Mouse (Mus musculus): ENCODE data around the gene Fbxo48. TPM values are rescaled to one million over a fixed set of nuclear protein-coding genes. Genes with fewer than 3 reads are reported as not detected.

The Fbxo48 gene
- polyA plus RNA-seq, 1 experiment, result 1.9 TPM

DNA sequence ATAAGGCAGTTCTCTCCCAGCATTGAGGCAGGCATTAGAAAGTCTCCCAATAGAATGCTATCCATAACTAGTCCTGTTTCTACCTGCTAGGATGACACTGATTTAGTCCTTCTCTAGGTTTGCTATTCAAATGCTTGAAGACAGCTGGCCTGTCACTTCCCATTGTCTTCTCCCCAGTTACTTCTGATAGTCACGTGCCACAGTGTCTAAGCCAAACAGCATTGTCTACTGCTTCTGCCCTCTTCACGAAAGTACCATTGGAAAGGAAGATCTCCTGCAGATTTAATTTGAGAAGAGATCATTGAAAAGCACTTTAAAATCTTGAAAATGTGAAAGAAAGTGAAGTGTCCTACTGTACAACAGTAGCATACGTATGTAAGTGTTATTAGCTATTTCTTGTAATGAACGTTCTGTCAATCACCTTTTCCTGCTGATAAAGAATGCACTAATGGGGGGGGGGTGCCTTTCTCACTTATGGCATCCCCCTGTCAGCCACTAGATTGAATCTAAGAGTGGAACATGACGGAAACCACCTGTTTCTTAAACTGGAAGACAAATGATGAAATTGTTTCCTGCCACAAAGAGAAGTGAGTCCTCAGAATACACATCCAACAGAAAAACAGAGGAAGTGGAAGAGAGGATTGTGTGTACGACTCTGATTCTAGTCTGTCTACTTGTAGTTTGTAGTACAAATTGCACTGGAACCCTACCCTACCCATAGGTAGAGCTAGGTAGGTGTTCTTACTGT, 5.1 kb downstream of the Fbxo48 start:
- TF ChIP-seq CTCF (IDR thresholded peaks at IDR 0.05; ENCODE audit: control insufficient read depth, insufficient read depth, low read length) (no peak), POLR2A (IDR thresholded peaks at IDR 0.05; ENCODE audit: borderline replicate concordance, control insufficient read depth, low read depth, low read length) (no peak)
- WGBS, result 9% methylated on average over 6 of the region's 6 CpGs
- Histone ChIP-seq H3K4me1 (ENCODE audit: control insufficient read depth, insufficient read depth, low read length) (no peaks in the 10 kb centered on the region; the same call in 1 of the 2 replicates), H3K27ac (ENCODE audit: control insufficient read depth, insufficient read depth, low read depth, low read length, poor library complexity) (no peak overlapping the region), H3K4me3 (replicated peaks; ENCODE audit: control insufficient read depth, low read depth, low read length) (no peak overlapping the region)

DNA sequence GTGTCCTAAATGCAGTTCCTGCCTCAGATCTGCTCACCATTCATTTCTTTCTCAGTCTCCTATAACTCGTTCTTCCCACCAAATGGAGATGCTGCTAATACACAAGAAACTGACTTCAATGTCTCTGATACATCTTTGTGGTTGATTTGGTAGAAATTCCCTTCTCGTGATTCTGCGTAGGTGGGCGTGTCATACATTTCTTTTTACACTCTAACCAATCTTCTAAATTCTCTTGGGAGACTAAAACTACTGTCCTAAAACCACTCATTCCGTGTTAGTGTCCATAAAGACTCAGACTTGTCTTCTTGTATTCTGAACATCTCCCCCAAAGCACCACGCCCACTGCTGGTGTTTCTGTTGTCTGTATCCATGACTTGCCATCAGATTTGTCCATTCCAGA, 5.9 kb downstream of the Fbxo48 start:
- 71% methylated on average over 6 of the region's 6 CpGs for WGBS
- H3K4me1 ChIP-seq (ENCODE audit: control insufficient read depth, insufficient read depth, low read length), result no peaks in the 10 kb centered on the region; the same call in 1 of the 2 replicates

DNA sequence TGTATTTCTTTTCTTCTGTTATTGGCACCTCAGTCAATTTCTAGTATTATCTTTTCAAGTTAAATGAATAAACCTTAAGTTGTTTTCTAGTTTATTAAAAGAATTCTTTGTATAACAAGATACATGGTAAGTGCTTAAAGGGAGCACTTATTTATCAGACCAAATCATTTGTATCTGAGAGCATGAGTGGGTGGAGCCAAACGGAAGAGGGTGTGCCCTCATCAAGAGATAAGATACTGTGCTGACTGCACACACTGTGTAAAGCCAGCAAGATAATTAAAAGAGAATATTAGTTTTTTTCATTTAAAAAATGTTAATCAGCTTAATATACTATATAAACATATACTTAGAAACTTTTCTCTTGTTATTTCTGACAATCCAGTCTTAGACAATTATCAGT, 7.3 kb downstream of the Fbxo48 start:
- Histone ChIP-seq H3K4me1 (ENCODE audit: control insufficient read depth, insufficient read depth, low read length) (no peaks in the 10 kb centered on the region; the same call in 1 of the 2 replicates), H3K27ac (ENCODE audit: control insufficient read depth, insufficient read depth, low read depth, low read length, poor library complexity) (no peak overlapping the region), H3K4me3 (replicated peaks; ENCODE audit: control insufficient read depth, low read depth, low read length) (no peak overlapping the region)
- WGBS, result 60% methylated on average over 1 of the region's 1 CpGs
- TF ChIP-seq POLR2A (IDR thresholded peaks at IDR 0.05; ENCODE audit: borderline replicate concordance, control insufficient read depth, low read depth, low read length), result no peak
- no peak for TF ChIP-seq CTCF (IDR thresholded peaks at IDR 0.05; ENCODE audit: control insufficient read depth, insufficient read depth, low read length)

More for the DNA sequence above, 5.9 kb downstream of the Fbxo48 start:
- Histone ChIP-seq H3K27ac (ENCODE audit: control insufficient read depth, insufficient read depth, low read depth, low read length, poor library complexity) (no peak overlapping the region), H3K4me3 (replicated peaks; ENCODE audit: control insufficient read depth, low read depth, low read length) (no peak overlapping the region)
- TF ChIP-seq CTCF (IDR thresholded peaks at IDR 0.05; ENCODE audit: control insufficient read depth, insufficient read depth, low read length), result no peak
- TF ChIP-seq POLR2A (IDR thresholded peaks at IDR 0.05; ENCODE audit: borderline replicate concordance, control insufficient read depth, low read depth, low read length), result no peak

DNA sequence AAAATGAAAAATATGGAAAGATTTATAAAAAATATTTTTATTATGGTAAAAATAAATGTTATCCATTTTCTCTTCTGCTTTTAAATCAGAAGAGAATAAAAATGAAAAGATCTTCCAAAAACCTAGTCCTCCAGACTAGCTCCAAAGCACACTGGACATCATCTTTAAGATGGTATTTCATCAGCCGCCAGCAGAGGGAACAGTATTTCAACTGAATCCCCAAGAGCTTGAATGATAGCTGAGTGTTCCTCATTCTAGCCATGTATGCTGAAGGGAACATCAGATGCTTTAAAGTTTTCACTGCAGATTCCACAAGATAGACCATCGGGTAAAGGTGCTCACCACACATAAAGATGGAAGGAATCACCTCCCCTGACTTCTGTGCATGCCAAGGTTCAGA, 16.6 kb downstream of the Fbxo48 start:
- TF ChIP-seq POLR2A (IDR thresholded peaks at IDR 0.05; ENCODE audit: borderline replicate concordance, control insufficient read depth, low read depth, low read length), result no peak
- no peak for TF ChIP-seq CTCF (IDR thresholded peaks at IDR 0.05; ENCODE audit: control insufficient read depth, insufficient read depth, low read length)
- Histone ChIP-seq H3K4me3 (replicated peaks; ENCODE audit: control insufficient read depth, low read depth, low read length) (no peak overlapping the region), H3K4me1 (ENCODE audit: control insufficient read depth, insufficient read depth, low read length) (peaks cover 2% of the 10 kb centered on the region; the same call in 1 of the 2 replicates), H3K27ac (ENCODE audit: control insufficient read depth, insufficient read depth, low read depth, low read length, poor library complexity) (no peak overlapping the region)
- WGBS, result 1% methylated on average over 2 of the region's 2 CpGs

DNA sequence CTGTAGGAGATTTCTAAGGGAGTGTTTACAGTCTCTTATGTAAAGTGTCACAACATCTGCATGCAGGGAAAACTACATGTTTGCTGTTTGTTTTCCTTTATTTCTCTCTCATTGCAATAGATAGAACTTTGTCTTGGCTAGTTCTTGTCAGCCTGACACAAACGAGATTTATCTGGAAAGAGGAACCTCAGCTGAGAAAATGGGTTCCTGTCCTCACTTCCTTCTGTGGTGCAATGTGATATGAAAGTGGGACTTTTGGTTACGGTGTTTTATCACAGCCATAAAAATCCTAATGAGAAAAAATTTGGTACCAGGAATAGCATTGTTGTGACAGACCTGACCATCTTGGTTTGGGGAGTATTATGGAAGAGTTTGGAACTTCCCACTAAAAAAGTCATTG, 18.5 kb downstream of the Fbxo48 start:
- H3K4me1 ChIP-seq (ENCODE audit: control insufficient read depth, insufficient read depth, low read length), result peaks cover 2% of the 10 kb centered on the region; the same call in 1 of the 2 replicates
- H3K4me3 ChIP-seq (replicated peaks; ENCODE audit: control insufficient read depth, low read depth, low read length), result no peak overlapping the region
- TF ChIP-seq POLR2A (IDR thresholded peaks at IDR 0.05; ENCODE audit: borderline replicate concordance, control insufficient read depth, low read depth, low read length), result no peak
- no peak for TF ChIP-seq CTCF (IDR thresholded peaks at IDR 0.05; ENCODE audit: control insufficient read depth, insufficient read depth, low read length)
- H3K27ac ChIP-seq (ENCODE audit: control insufficient read depth, insufficient read depth, low read depth, low read length, poor library complexity), result no peak overlapping the region
- 8% methylated on average over 2 of the region's 2 CpGs for WGBS

DNA sequence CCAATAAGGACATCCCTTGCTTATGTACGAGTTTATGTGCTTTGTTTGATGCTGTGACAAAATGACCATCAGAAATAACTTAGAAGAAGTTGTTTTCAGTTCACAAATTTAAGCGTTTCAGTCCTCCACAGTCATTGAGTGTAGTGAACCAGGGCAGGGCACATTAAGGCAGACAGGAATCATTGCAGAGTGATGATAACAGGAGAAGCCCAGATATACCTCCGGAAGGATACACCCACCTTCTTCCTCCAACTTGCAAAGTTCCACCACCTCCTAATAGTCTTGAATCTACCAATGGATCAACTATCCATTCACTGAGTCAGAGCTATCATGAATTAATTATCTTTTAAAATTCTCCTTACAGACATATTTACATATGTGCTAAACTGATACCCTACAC, 20.9 kb downstream of the Fbxo48 start:
- no peak for TF ChIP-seq CTCF (IDR thresholded peaks at IDR 0.05; ENCODE audit: control insufficient read depth, insufficient read depth, low read length)
- TF ChIP-seq POLR2A (IDR thresholded peaks at IDR 0.05; ENCODE audit: borderline replicate concordance, control insufficient read depth, low read depth, low read length), result no peak
- peaks cover 2% of the 10 kb centered on the region; the same call in 1 of the 2 replicates for H3K4me1 ChIP-seq (ENCODE audit: control insufficient read depth, insufficient read depth, low read length)
- no peak overlapping the region for H3K27ac ChIP-seq (ENCODE audit: control insufficient read depth, insufficient read depth, low read depth, low read length, poor library complexity)
- 64% methylated on average over 3 of the region's 3 CpGs for WGBS
- H3K4me3 ChIP-seq (replicated peaks; ENCODE audit: control insufficient read depth, low read depth, low read length), result no peak overlapping the region

DNA sequence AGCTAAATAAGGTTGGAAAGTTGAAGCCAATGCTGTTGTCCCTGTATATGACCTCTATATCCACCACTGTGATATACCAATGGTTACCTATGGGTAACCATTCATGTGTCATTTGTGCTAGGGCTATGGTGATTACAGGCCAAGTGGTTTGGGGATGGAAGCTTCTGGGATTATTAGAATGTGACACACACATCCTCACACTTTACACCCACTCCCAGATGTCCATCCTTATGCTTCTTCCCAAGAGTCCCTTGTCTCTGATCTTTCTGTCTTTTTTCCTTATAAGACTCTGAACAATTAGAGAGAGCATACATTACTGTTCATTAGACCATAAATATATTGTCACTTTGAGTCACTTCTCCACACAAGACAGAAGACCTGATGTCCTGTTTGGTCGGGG, 21.9 kb downstream of the Fbxo48 start:
- TF ChIP-seq POLR2A (IDR thresholded peaks at IDR 0.05; ENCODE audit: borderline replicate concordance, control insufficient read depth, low read depth, low read length), result no peak
- TF ChIP-seq CTCF (IDR thresholded peaks at IDR 0.05; ENCODE audit: control insufficient read depth, insufficient read depth, low read length), result no peak
- H3K27ac ChIP-seq (ENCODE audit: control insufficient read depth, insufficient read depth, low read depth, low read length, poor library complexity), result no peak overlapping the region
- 80% methylated on average over 1 of the region's 1 CpGs for WGBS
- H3K4me3 ChIP-seq (replicated peaks; ENCODE audit: control insufficient read depth, low read depth, low read length), result no peak overlapping the region
- peaks cover 4% of the 10 kb centered on the region for H3K4me1 ChIP-seq (ENCODE audit: control insufficient read depth, insufficient read depth, low read length)

DNA sequence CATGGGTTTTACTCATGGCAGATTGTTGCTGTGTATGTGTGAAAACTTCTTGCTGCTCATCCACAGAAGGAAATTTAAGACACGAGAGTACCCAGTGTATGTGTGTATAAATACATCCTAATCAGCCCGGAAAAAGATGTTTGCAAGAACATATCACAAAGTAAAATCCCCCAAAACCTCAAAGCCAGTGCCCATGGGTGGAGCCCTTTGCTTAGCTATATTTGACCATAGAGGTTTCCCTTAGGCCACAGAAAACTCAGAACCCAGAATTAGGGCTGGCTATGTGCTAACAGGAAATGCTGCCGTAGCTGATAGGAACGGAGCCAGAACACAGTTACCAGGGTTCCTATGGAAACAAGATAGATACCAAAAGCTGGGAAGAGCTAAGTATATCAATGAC, 25.8 kb downstream of the Fbxo48 start:
- TF ChIP-seq POLR2A (IDR thresholded peaks at IDR 0.05; ENCODE audit: borderline replicate concordance, control insufficient read depth, low read depth, low read length) (no peak), CTCF (IDR thresholded peaks at IDR 0.05; ENCODE audit: control insufficient read depth, insufficient read depth, low read length) (no peak)
- Histone ChIP-seq H3K4me1 (ENCODE audit: control insufficient read depth, insufficient read depth, low read length) (peaks cover 2% of the 10 kb centered on the region), H3K27ac (ENCODE audit: control insufficient read depth, insufficient read depth, low read depth, low read length, poor library complexity) (no peak overlapping the region), H3K4me3 (replicated peaks; ENCODE audit: control insufficient read depth, low read depth, low read length) (no peak overlapping the region)
- 4% methylated on average over 4 of the region's 4 CpGs for WGBS
